Mouse (Mus musculus): Measurements from ENCODE around the gene Eif4g3. TPM values are rescaled to one million over a fixed set of nuclear protein-coding genes. Genes with fewer than 3 reads are reported as not detected.
"Not testable (repeated sequence)": the region's sequence is repeated elsewhere in the genome, so short reads cannot be mapped to it uniquely, and the experiment has no call there.

Eif4g3 gene
- total and polyA plus RNA-seq, 3 experiments = 29.1 to 43.7 (median 39.7) TPM

- TF ChIP-seq CTCF (IDR thresholded peaks at IDR 0.05) = peak; percentile 45
- TF ChIP-seq POLR2A (IDR thresholded peaks at IDR 0.05; ENCODE audit: insufficient read depth, low read depth, low read length) = no peak
- TF ChIP-seq EP300 (IDR thresholded peaks at IDR 0.05; ENCODE audit: insufficient read depth, low read depth, low read length) = no peak
- 97% methylated on average over 1 of the region's 1 CpGs for WGBS
- H3K79me2 ChIP-seq (replicated peaks; ENCODE audit: control insufficient read depth, insufficient read depth, low read length) = 0 out of 2 replicates have a peak, but pooled peaks cover 4% of the 10 kb centered on the region
- H3K27ac ChIP-seq = no peak overlapping the region
- intact Hi-C loops (cut with DNase I) = no loop called here
- H3K36me3 ChIP-seq (ENCODE audit: control insufficient read depth, insufficient read depth, low read length) = no peaks in the 10 kb centered on the region
- H3K27me3 ChIP-seq (ENCODE audit: control insufficient read depth, insufficient read depth, low read length) = no peaks in the 10 kb centered on the region
- H3K4me3 ChIP-seq = no peak overlapping the region
- no peak for DNase-seq
- peaks cover 4% of the 10 kb centered on the region for H3K4me1 ChIP-seq (ENCODE audit: control insufficient read depth, insufficient read depth, low read length)
- H3K9ac ChIP-seq (ENCODE audit: low read depth, low read length) = no peak overlapping the region
These were observed 53.0 kb downstream of the Eif4g3 start for GRCm38 (mm10) chr4:138045809-138046208.

DNA sequence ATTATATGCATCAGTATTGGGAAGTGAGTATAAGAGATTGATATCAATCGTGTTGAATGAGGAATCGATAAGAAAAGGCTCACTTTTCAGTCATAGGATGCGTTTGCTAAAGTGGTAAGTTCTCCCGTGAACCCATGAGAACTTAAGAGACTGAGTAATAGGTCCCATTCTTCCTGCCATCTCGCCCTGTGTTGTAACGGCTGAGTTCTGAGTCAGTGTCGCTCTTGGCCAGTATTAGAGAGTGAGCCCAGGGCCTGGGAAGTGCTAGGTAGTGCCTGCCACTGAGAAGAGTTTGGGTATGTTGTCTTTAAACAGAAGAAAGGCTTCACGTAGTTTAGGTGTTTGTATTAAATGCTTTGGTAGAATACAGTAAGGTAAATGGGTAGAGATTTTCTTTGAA, 53.5 kb downstream of the Eif4g3 start:
- H3K36me3 ChIP-seq (ENCODE audit: control insufficient read depth, insufficient read depth, low read length) = no peaks in the 10 kb centered on the region
- TF ChIP-seq POLR2A (IDR thresholded peaks at IDR 0.05; ENCODE audit: insufficient read depth, low read depth, low read length) (no peak), CTCF (IDR thresholded peaks at IDR 0.05) (no peak), EP300 (IDR thresholded peaks at IDR 0.05; ENCODE audit: insufficient read depth, low read depth, low read length) (no peak)
- 98% methylated on average over 8 of the region's 8 CpGs for WGBS
- H3K27ac ChIP-seq = no peak overlapping the region
- DNase-seq = no peak
- intact Hi-C loops (cut with DNase I) = no loop called here
- no peaks in the 10 kb centered on the region for H3K27me3 ChIP-seq (ENCODE audit: control insufficient read depth, insufficient read depth, low read length)
- no peak overlapping the region for H3K9ac ChIP-seq (ENCODE audit: low read depth, low read length)
- H3K79me2 ChIP-seq (replicated peaks; ENCODE audit: control insufficient read depth, insufficient read depth, low read length) = 0 out of 2 replicates have a peak, but pooled peaks cover 4% of the 10 kb centered on the region
- H3K4me1 ChIP-seq (ENCODE audit: control insufficient read depth, insufficient read depth, low read length) = peaks cover 4% of the 10 kb centered on the region
- H3K4me3 ChIP-seq = no peak overlapping the region

GRCm38 (mm10) chr4:138049547-138049946, 56.7 kb downstream of the Eif4g3 start:
- Histone ChIP-seq H3K4me3 (no peak overlapping the region), H3K27ac (no peak overlapping the region), H3K9ac (ENCODE audit: low read depth, low read length) (no peak overlapping the region), H3K79me2 (replicated peaks; ENCODE audit: control insufficient read depth, insufficient read depth, low read length) (0 out of 2 replicates have a peak, but pooled peaks cover 7% of the 10 kb centered on the region), H3K36me3 (ENCODE audit: control insufficient read depth, insufficient read depth, low read length) (no peaks in the 10 kb centered on the region), H3K27me3 (ENCODE audit: control insufficient read depth, insufficient read depth, low read length) (no peaks in the 10 kb centered on the region), H3K4me1 (ENCODE audit: control insufficient read depth, insufficient read depth, low read length) (no peaks in the 10 kb centered on the region)
- intact Hi-C loops (cut with DNase I) = no loop called here
- TF ChIP-seq EP300 (IDR thresholded peaks at IDR 0.05; ENCODE audit: insufficient read depth, low read depth, low read length) (no peak), CTCF (IDR thresholded peaks at IDR 0.05) (no peak), POLR2A (IDR thresholded peaks at IDR 0.05; ENCODE audit: insufficient read depth, low read depth, low read length) (no peak)
- 81% methylated on average over 6 of the region's 6 CpGs for WGBS
- DNase-seq = no peak

DNA sequence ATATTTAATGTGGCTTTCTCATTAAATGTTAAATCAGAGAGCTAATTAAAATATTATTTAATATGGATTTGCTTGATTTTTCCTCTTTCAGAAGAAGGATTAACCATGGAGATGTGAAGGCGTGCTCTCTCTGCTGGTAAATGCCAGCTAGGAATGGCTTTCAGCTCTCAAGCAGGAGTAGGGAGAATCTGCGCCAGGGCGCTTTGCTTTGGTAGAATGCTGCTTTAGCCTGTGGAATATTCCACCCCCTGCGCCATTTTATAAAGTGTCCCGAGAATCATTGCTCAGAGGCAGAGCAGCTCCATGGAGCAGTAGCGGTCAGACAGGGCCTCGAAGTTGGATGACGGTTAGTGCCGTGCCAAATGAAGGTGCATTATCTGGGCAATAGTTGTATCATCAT, 58.7 kb downstream of the Eif4g3 start:
- Histone ChIP-seq H3K27ac (no peak overlapping the region), H3K4me3 (no peak overlapping the region), H3K27me3 (ENCODE audit: control insufficient read depth, insufficient read depth, low read length) (no peaks in the 10 kb centered on the region), H3K4me1 (ENCODE audit: control insufficient read depth, insufficient read depth, low read length) (no peaks in the 10 kb centered on the region), H3K36me3 (ENCODE audit: control insufficient read depth, insufficient read depth, low read length) (no peaks in the 10 kb centered on the region), H3K9ac (ENCODE audit: low read depth, low read length) (no peak overlapping the region), H3K79me2 (replicated peaks; ENCODE audit: control insufficient read depth, insufficient read depth, low read length) (0 out of 2 replicates have a peak, but pooled peaks cover 7% of the 10 kb centered on the region)
- intact Hi-C loops (cut with DNase I) = no loop called here
- WGBS = 96% methylated on average over 9 of the region's 9 CpGs
- no peak for DNase-seq
- TF ChIP-seq EP300 (IDR thresholded peaks at IDR 0.05; ENCODE audit: insufficient read depth, low read depth, low read length) = no peak

DNA sequence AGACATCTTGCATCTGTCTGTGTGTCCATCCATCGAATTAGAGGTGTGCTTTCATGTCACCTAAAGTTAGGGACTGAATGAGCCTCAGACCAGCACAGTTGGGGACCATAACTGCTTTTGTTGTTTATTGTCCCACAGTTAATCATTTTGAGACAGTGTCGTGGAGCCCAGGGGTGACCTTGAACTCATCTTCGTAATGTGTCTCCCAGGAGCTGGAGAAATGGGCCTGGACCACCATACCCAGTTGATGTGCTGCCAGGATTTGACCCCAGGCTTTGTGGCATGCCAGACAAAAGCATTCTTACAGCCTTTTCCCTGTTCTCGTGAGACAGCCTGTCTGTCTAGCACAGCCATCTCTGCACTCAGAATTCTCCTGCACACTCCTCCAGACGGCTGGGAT, 63.8 kb downstream of the Eif4g3 start:
- Histone ChIP-seq H3K27me3 (ENCODE audit: control insufficient read depth, insufficient read depth, low read length) (no peaks in the 10 kb centered on the region), H3K27ac (no peak overlapping the region), H3K9ac (ENCODE audit: low read depth, low read length) (no peak overlapping the region), H3K79me2 (replicated peaks; ENCODE audit: control insufficient read depth, insufficient read depth, low read length) (0 out of 2 replicates have a peak, but pooled peaks cover 4% of the 10 kb centered on the region), H3K36me3 (ENCODE audit: control insufficient read depth, insufficient read depth, low read length) (no peaks in the 10 kb centered on the region), H3K4me1 (ENCODE audit: control insufficient read depth, insufficient read depth, low read length) (no peaks in the 10 kb centered on the region), H3K4me3 (no peak overlapping the region)
- 84% methylated on average over 5 of the region's 5 CpGs for whole genome bisulfite sequencing
- no peak for DNase-seq
- TF ChIP-seq CTCF (IDR thresholded peaks at IDR 0.05) (no peak), EP300 (IDR thresholded peaks at IDR 0.05; ENCODE audit: insufficient read depth, low read depth, low read length) (no peak), POLR2A (IDR thresholded peaks at IDR 0.05; ENCODE audit: insufficient read depth, low read depth, low read length) (no peak)
- intact Hi-C loops (cut with DNase I) = no loop called here

GRCm38 (mm10) chr4:138057196-138057754, 64.5 kb downstream of the Eif4g3 start:
- H3K27me3 ChIP-seq (ENCODE audit: control insufficient read depth, insufficient read depth, low read length); H3K4me3 ChIP-seq; H3K4me1 ChIP-seq (ENCODE audit: control insufficient read depth, insufficient read depth, low read length); DNase-seq; H3K79me2 ChIP-seq (replicated peaks; ENCODE audit: control insufficient read depth, insufficient read depth, low read length); H3K36me3 ChIP-seq (ENCODE audit: control insufficient read depth, insufficient read depth, low read length); H3K27ac ChIP-seq; intact Hi-C loops (cut with DNase I); H3K9ac ChIP-seq (ENCODE audit: low read depth, low read length): not testable (repeated sequence)
- 98% methylated on average over 22 of the region's 22 CpGs for whole genome bisulfite sequencing
